Mouse (Mus musculus): ENCODE measurements around the gene Nxph4. TPM values are rescaled to one million over a fixed set of nuclear protein-coding genes. Genes with fewer than 3 reads are reported as not detected.

Nxph4 gene
- polyA plus RNA-seq, 1 experiment from 2014 or later, result 0.14 TPM

DNA sequence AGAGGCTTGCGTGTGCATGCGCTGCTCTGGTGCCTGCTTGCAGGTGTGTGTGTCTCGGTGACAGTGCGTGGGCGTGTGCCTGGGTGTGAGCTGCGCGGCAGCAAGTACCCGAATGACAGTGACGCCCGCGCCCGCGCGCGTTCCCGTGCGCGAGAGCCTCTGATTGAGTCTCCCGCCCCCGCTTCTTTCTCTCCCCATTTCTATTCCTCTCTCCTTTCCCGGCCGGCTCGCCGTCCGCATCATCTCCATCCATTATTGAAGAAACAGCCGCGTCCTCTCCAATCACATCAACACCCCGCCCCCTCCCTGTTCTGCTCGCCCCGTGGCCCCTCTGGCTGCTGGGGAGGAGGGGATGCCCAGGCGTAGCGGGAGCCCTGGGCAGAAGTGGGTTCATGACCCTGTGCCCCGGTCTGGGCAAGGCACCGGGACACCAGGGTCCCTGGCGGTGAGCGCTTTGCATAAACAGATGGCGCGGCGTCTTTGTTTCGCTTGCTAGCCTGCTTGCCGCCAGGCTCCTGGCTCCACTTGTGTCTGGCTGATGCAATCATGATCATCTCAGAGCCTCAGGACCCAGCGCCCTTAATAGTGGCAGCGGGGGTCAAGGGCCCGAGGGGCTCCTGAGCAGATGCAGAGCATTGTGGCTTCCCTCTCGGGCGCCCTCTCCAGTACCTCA lies 22.6 kb downstream of the Nxph4 start:
- H3K9ac ChIP-seq, result peak overlapping the region; percentile 41

DNA sequence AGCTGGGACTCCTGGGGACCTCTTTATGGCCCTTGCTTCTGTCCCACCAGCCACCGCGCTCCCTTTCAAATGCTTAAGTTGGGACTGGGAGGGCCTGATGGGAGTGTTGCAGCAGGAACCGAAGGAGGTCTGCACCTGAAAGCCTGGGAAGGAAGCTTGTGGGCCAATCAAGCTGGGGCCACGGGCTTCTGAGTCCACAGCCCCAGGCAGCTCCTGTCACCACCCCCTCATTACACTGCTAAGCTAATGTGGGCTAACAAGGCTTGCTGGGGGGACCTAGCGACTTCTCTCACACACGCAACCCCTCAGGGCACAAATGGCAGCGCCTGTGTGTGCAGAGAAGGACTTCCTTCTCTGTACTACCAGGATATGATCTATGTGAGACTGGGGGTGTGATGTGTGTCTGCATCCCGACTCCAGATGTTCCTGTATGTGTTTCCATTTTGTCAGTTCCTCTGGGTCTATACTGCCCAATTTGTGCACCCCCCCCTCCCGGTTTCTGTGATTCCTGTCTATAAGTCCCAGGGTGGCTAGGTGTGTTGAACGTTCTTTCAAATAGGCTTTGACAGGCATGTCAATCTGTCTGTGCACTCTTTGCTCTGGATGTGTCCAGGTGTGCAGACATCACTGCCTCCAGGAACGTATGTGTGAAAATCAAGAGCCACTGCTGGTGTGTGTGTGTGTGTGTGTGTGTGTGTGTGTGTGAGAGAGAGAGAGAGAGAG lies 23.3 kb downstream of the Nxph4 start:
- Histone ChIP-seq H3K36me3 (ENCODE audit: insufficient read depth) (0 out of 2 replicates have a peak, but pooled peaks cover 3% of the 10 kb centered on the region), H3K4me1 (ENCODE audit: insufficient read depth) (peaks cover 11% of the 10 kb centered on the region; the same call in 1 of the 2 replicates), H3K27me3 (ENCODE audit: insufficient read depth, low read length) (peaks cover 81% of the 10 kb centered on the region), H3K4me2 (peak overlapping the region; percentile 84), H3K9me3 (ENCODE audit: low read depth, low read length) (no peaks in the 10 kb centered on the region), H3K27ac (ENCODE audit: low read depth) (no peak overlapping the region), H3K9ac (peak overlapping the region; percentile 41; the same call in 1 of the 2 replicates), H3K4me3 (ENCODE audit: low read depth, low read length) (peak overlapping the region; percentile 47)
- 7% methylated on average over 11 of the region's 11 CpGs for WGBS
- TF ChIP-seq CTCF (IDR thresholded peaks at IDR 0.05; ENCODE audit: low read depth), result no peak
- ATAC-seq (ENCODE audit: insufficient read depth), result no peak
- no peak for DNase-seq

More for the DNA sequence above, 22.6 kb downstream of the Nxph4 start:
- Histone ChIP-seq H3K27ac (ENCODE audit: low read depth) (no peak overlapping the region), H3K36me3 (ENCODE audit: insufficient read depth) (no peaks in the 10 kb centered on the region), H3K27me3 (ENCODE audit: insufficient read depth, low read length) (peaks cover 83% of the 10 kb centered on the region), H3K4me1 (ENCODE audit: insufficient read depth) (peaks cover 16% of the 10 kb centered on the region), H3K4me2 (peak overlapping the region; percentile 84), H3K4me3 (ENCODE audit: low read depth, low read length) (peak overlapping the region; percentile 47), H3K9me3 (ENCODE audit: low read depth, low read length) (no peaks in the 10 kb centered on the region)
- under 1% methylated on average over 46 of the region's 46 CpGs for WGBS
- ATAC-seq (ENCODE audit: insufficient read depth) (no peak), DNase-seq (peak; percentile 57)
- TF ChIP-seq CTCF (IDR thresholded peaks at IDR 0.05; ENCODE audit: low read depth), result peak; percentile 33; the same call in 1 of the 2 replicates

DNA sequence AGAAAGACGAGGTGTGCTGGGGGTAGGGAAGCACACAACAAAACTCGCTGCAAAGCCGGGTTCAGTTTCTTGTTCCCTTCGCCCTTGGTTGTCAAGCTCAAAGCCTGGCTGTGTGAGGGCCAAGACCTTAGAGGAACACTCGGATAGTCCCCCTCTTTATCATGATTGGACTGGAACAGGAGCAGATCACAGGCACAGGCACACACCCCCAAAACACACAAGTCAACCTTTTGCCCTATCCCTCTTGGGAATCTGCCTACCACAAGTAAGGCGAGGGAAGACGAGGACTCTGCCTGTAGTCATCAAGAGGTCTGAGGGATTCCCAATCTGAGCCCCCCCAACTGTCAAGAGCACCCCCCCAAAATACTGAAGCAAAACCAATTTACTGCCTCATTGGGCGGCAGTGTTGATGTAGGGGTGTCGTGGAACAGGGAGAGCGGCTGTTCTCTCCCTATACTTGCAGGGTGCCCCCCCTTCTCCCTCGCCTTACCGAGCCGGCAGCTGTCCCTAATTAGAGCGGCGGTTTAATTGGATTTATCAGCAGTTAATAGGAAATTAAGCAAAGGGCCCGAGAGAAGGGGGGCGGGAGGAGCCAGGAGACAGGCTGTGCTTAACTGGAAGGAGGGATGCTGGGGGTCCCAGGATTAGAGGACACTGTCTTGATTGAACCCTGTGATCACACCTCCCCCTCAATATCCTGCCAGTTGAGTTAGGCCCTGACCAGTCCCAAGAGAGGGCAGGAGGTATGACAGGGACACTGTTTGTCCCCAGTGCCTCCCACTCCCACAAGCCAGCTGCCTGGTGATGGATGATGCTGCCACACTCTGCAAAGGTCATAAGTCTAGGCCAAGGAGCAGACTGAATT lies 24.3 kb downstream of the Nxph4 start:
- TF ChIP-seq CTCF (IDR thresholded peaks at IDR 0.05; ENCODE audit: low read depth), result no peak
- H3K36me3 ChIP-seq (ENCODE audit: insufficient read depth), result 0 out of 2 replicates have a peak, but pooled peaks cover 7% of the 10 kb centered on the region
- H3K4me3 ChIP-seq (ENCODE audit: low read depth, low read length), result peak overlapping the region; percentile 31
- H3K4me2 ChIP-seq, result peak overlapping the region; percentile 63
- no peaks in the 10 kb centered on the region for H3K9me3 ChIP-seq (ENCODE audit: low read depth, low read length)
- DNase-seq (no peak), ATAC-seq (ENCODE audit: insufficient read depth) (no peak)
- H3K9ac ChIP-seq, result no peak overlapping the region
- WGBS, result 16% methylated on average over 17 of the region's 17 CpGs
- H3K4me1 ChIP-seq (ENCODE audit: insufficient read depth), result peaks cover 11% of the 10 kb centered on the region; the same call in 1 of the 2 replicates
- H3K27ac ChIP-seq (ENCODE audit: low read depth), result no peak overlapping the region
- peaks cover 71% of the 10 kb centered on the region for H3K27me3 ChIP-seq (ENCODE audit: insufficient read depth, low read length)

DNA sequence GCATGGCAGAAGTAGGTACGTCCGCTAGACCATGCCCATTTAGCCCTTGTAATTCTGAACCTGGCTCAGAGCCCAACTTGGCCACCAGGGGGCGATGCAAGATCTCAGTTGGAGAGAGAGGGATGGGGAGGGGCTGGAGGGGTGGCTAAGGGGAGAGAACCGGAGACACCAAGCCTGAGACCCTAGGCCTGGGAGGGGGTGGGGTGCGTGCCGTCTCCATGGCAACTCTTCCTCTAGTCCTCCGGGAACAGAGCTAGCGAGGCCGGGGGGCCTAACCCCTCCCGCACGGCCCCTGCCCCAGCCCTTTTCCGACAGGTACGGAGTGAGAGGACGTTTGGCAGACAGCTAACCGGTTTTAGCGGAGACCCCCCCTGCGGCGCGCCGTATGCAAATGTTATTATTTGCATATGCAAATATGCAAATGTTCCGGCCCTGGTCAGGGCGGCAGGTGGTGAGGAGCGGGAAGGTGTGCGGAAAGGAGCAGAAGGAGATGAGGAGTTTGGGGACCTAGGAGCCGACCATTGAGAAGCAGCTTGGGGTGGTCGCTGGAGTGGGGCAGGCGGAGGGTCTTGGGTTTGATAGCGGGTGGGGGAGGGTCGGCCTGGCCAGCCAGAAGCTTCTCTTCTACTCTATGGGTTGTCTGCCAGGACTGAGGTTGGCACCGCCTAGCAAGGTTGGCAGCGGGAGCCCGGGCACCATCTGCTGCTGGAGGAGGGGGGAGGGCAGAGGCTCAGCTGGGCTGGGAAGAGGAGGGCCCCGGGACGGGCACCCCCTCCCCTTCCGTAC lies 25.1 kb downstream of the Nxph4 start:
- H3K27ac ChIP-seq (ENCODE audit: low read depth), result no peak overlapping the region
- 0 out of 2 replicates have a peak, but pooled peaks cover 7% of the 10 kb centered on the region for H3K36me3 ChIP-seq (ENCODE audit: insufficient read depth)
- H3K9me3 ChIP-seq (ENCODE audit: low read depth, low read length), result no peaks in the 10 kb centered on the region
- peaks cover 63% of the 10 kb centered on the region for H3K27me3 ChIP-seq (ENCODE audit: insufficient read depth, low read length)
- peaks cover 11% of the 10 kb centered on the region; the same call in 1 of the 2 replicates for H3K4me1 ChIP-seq (ENCODE audit: insufficient read depth)
- H3K4me3 ChIP-seq (ENCODE audit: low read depth, low read length), result peak overlapping the region; percentile 31
- TF ChIP-seq CTCF (IDR thresholded peaks at IDR 0.05; ENCODE audit: low read depth), result peak; percentile 94
- peak overlapping the region; percentile 63 for H3K4me2 ChIP-seq
- no peak overlapping the region for H3K9ac ChIP-seq
- ATAC-seq (ENCODE audit: insufficient read depth) (peak; percentile 32), DNase-seq (peak; percentile 95)
- under 1% methylated on average over 35 of the region's 35 CpGs for WGBS

DNA sequence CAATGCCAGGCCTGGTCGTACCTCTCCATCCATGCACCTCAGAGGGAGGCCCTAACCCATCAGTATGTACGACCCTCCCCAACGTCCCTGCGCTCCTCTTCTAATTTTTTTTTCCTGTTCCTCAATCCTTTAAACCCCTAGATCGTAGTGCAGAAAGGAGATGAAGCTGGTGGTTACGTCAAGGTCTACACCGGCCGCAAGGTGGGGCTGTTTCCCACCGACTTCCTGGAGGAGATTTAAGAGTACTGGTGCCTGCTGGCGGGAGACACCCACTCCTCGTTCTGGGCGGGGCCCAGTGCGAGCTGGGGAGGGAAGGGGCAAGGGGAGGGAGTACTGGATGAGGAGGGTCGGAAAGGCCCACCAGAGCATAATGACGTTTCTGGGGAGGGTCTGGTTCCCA lies 26.1 kb downstream of the Nxph4 start:
- peak; percentile 85 for DNase-seq
- H3K27ac ChIP-seq (ENCODE audit: low read depth), result no peak overlapping the region
- H3K36me3 ChIP-seq (ENCODE audit: insufficient read depth), result 0 out of 2 replicates have a peak, but pooled peaks cover 7% of the 10 kb centered on the region
- peak; percentile 78 for TF ChIP-seq CTCF (IDR thresholded peaks at IDR 0.05; ENCODE audit: low read depth)
- 3% methylated on average over 15 of the region's 15 CpGs for WGBS
- peaks cover 52% of the 10 kb centered on the region for H3K27me3 ChIP-seq (ENCODE audit: insufficient read depth, low read length)
- ATAC-seq (ENCODE audit: insufficient read depth), result 0 out of 2 replicates have a peak, but pooled peaks have one; percentile 1
- H3K4me2 ChIP-seq, result peak overlapping the region; percentile 63
- H3K9ac ChIP-seq, result no peak overlapping the region
- H3K9me3 ChIP-seq (ENCODE audit: low read depth, low read length), result no peaks in the 10 kb centered on the region
- H3K4me3 ChIP-seq (ENCODE audit: low read depth, low read length), result no peak overlapping the region; the same call in 1 of the 2 replicates
- H3K4me1 ChIP-seq (ENCODE audit: insufficient read depth), result peaks cover 6% of the 10 kb centered on the region; the same call in 1 of the 2 replicates
